Mouse (Mus musculus) liver, postnatal 0 days (tissue): ENCODE results near the gene Nde1.

Experiments used
- CTCF ChIP-seq: sonication (generic); IDR thresholded peaks from 2 replicates; pipeline ENCODE4 v1.5.1; 2016; ENCODE audit warnings: antibody characterized with exemption, low read depth
- EP300 ChIP-seq: IDR thresholded peaks from 2 replicates; pipeline ENCODE4 v1.6.1; 2016; ENCODE audit warnings: antibody characterized with exemption, low read depth, mild to moderate bottlenecking

DNA sequence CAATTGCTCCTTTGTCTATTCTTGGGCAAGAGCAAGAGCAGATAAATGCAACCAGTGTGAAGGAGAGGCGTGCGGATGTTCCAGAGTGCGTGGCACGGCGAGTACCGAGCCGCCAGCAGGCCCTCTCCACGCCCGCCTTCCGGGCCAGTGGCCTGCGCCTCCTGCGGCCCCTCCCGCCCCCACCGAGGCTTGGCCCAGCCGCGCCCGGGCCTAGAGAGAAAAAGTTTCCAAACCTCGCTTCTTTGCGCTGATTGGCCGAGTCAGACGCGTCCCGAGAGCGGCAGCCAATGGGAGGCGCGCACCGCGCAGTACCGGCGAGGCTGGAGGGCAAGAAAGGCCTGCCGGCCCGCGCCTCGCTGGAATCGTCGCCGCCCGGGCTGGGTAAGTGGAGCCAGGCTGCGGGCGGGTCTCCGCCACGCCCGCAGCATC is at the start of gene Nde1, which contains the start of gene Marf1:
- TF ChIP-seq CTCF (no peak), EP300 (no peak)
